Mouse (Mus musculus) gastrocnemius, postnatal 4 days (tissue): ENCODE results near the gene Hivep2. TPM values are rescaled to one million over a fixed set of nuclear protein-coding genes. Genes with fewer than 3 reads are reported as not detected.

Source experiments
- DNase-seq, 2 experiments: peaks; one replicate each; pipeline ENCODE4 v3.0.0; 2021 to 2022; ENCODE audit warnings: low spot score in 2 of 2, mixed read lengths in 2 of 2
- total RNA-seq, 2 experiments: library from RNA; stranded (reverse); gene quantifications; 2 replicates each; pipeline ENCODE4 v1.2.3; 2021

Gene Hivep2
- total RNA-seq, 2 experiments from 2014 or later = 58.4 to 64.3 TPM

GRCm38 (mm10) chr10:14047661-14048060 lies 81.8 kb downstream of the Hivep2 start:
- DNase-seq = no peak

GRCm38 (mm10) chr10:14048322-14048915 lies 82.5 kb downstream of the Hivep2 start:
- DNase-seq = no peak

- DNase-seq = no peak
These were observed 83.1 kb downstream of the Hivep2 start for GRCm38 (mm10) chr10:14048916-14049445.

GRCm38 (mm10) chr10:14049686-14050085 lies 83.8 kb downstream of the Hivep2 start:
- DNase-seq = no peak

GRCm38 (mm10) chr10:14050586-14050985 lies 84.7 kb downstream of the Hivep2 start:
- no peak for DNase-seq

- DNase-seq = no peak
These were observed 86.3 kb downstream of the Hivep2 start for GRCm38 (mm10) chr10:14052109-14052689.

GRCm38 (mm10) chr10:14054860-14055259 lies 89.0 kb downstream of the Hivep2 start:
- no peak for DNase-seq

GRCm38 (mm10) chr10:14055533-14055981 lies 89.7 kb downstream of the Hivep2 start:
- DNase-seq = no peak

GRCm38 (mm10) chr10:14056057-14056456 lies 90.2 kb downstream of the Hivep2 start:
- DNase-seq = no peak

- DNase-seq = peak; percentile 50 to 71
These were observed 90.9 kb downstream of the Hivep2 start for GRCm38 (mm10) chr10:14056584-14057451.

- DNase-seq = no peak
These were observed 92.1 kb downstream of the Hivep2 start for GRCm38 (mm10) chr10:14057841-14058605.

- no peak for DNase-seq
These were observed 92.9 kb downstream of the Hivep2 start for GRCm38 (mm10) chr10:14058742-14059141.

- no peak for DNase-seq
These were observed 93.7 kb downstream of the Hivep2 start for GRCm38 (mm10) chr10:14059581-14059980.

- no peak for DNase-seq
These were observed 94.4 kb downstream of the Hivep2 start for GRCm38 (mm10) chr10:14060302-14060701.

GRCm38 (mm10) chr10:14063226-14063625 lies 97.4 kb downstream of the Hivep2 start:
- DNase-seq = no peak

GRCm38 (mm10) chr10:14064759-14065395 lies 99.0 kb downstream of the Hivep2 start:
- no peak for DNase-seq

- DNase-seq = no peak
These were observed 101.9 kb downstream of the Hivep2 start for GRCm38 (mm10) chr10:14067802-14068201.

- DNase-seq = no peak
These were observed 104.7 kb downstream of the Hivep2 start for GRCm38 (mm10) chr10:14070498-14071079.

GRCm38 (mm10) chr10:14072504-14072903 lies 106.6 kb downstream of the Hivep2 start:
- no peak for DNase-seq

GRCm38 (mm10) chr10:14075767-14076166 lies 109.9 kb downstream of the Hivep2 start:
- no peak for DNase-seq
